Mouse (Mus musculus): ENCODE measurements around the gene Vsig8.

Vsig8 gene

GRCm38 (mm10) chr1:172585612-172586567, 30.2 kb downstream of the Vsig8 start:
- DNase-seq (ENCODE audit: low read depth in 1 of 2, low spot score in 2 of 2), result no peak

- peak in 1 of 2 experiments; percentile 77 for DNase-seq (ENCODE audit: low read depth in 1 of 2, low spot score in 2 of 2)
Measured at GRCm38 (mm10) chr1:172590385-172590784, 34.6 kb downstream of the Vsig8 start, which contains the start of gene Slamf8. Gene Slamf8, minus strand, starts transcription at chr1:172590568.

GRCm38 (mm10) chr1:172593321-172593720, 37.6 kb downstream of the Vsig8 start:
- DNase-seq (ENCODE audit: low read depth in 1 of 2, low spot score in 2 of 2), result no peak

GRCm38 (mm10) chr1:172593956-172594355, 38.2 kb downstream of the Vsig8 start:
- DNase-seq (ENCODE audit: low read depth in 1 of 2, low spot score in 2 of 2), result no peak

GRCm38 (mm10) chr1:172594495-172594894, 38.8 kb downstream of the Vsig8 start:
- no peak for DNase-seq (ENCODE audit: low read depth in 1 of 2, low spot score in 2 of 2)

GRCm38 (mm10) chr1:172602326-172602725, 46.6 kb downstream of the Vsig8 start, which contains the start of gene Fcrl6:
Gene Fcrl6, minus strand, starts transcription at chr1:172602551.
- no peak for DNase-seq (ENCODE audit: low read depth in 1 of 2, low spot score in 2 of 2)

- DNase-seq (ENCODE audit: low read depth in 1 of 2, low spot score in 2 of 2), result no peak
Measured at GRCm38 (mm10) chr1:172611304-172611703, 55.6 kb downstream of the Vsig8 start.

GRCm38 (mm10) chr1:172612745-172613144, 57.0 kb downstream of the Vsig8 start:
- no peak for DNase-seq (ENCODE audit: low read depth in 1 of 2, low spot score in 2 of 2)
